Mouse (Mus musculus): ENCODE data around the gene Skap2. TPM values are rescaled to one million over a fixed set of nuclear protein-coding genes. Genes with fewer than 3 reads are reported as not detected.

The Skap2 gene
- polyA plus RNA-seq (2014; fragmentation: Nextera tagmentation; extraction: Ambion mirVana): 10.4 and 10.5 TPM in 2 replicates

DNA sequence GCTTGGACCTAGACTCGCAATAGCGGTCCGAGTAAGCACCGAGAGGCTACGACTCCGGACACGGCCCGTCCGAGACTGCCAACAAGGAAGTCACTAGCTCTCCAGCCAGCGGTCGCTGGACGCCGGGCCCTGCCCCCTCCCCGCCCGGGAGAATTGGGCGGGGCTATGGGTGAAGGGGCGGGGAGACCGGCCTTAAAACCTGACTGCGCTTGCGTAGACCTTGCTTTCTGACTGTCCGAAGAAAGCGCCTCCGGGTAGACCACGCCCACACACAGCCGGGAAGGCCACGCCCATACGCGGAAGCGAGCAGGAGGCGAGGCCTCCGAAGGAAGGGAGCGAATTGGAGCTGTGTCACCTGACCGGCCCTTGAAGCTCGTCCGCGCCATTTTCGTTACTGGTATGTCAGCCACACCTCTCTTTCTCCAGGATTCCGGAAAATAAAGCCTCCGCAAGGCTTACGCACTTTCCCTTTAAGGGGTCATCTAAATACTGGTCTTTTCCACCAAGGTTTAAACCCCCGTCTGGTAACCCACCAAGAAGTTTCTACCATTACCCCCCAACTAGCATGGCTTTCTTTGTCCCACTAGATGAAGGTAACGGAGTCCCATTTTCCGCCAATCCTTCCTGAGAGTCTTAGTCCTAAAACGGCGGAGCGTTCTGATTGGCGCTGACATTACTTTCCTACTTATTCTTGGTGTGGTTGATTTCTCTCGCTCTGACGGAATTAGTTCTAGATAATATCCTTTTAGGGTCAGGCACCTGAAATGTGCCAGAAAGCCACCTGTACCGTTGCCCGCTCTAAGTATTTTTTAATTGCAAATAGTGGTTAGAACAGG lies at the start of gene Skap2:
Skap2 (minus strand) TSS at position 141 of the 836 bp plus-strand sequence.
- Histone ChIP-seq H3K36me3 (replicated peaks; ENCODE audit: control insufficient read depth, insufficient read depth, low read depth, low read length) (no peaks in the 10 kb centered on the region), H3K4me2 (ENCODE audit: low read depth, low read length) (peak within 1 kb of the TSS; percentile 90), H3K27me3 (ENCODE audit: control insufficient read depth, insufficient read depth, low read length) (peaks cover 25% of the 10 kb centered on the region), H3K9ac (replicated peaks; ENCODE audit: low read length) (peak within 1 kb of the TSS; percentile 57), H3K9me3 (replicated peaks; ENCODE audit: control insufficient read depth, low read length) (no peaks in the 10 kb centered on the region), H3K4me3 (ENCODE audit: low read depth, low read length) (peak within 1 kb of the TSS; percentile 56), H3K27ac (replicated peaks; ENCODE audit: low read depth, low read length) (no peak within 1 kb of the TSS; the same call in 1 of the 2 replicates), H3K4me1 (ENCODE audit: control insufficient read depth, insufficient read depth, low read length) (no peaks in the 10 kb centered on the region)
- peak; percentile 99 for DNase-seq (ENCODE audit: low spot score)
- under 1% methylated on average over 51 of the region's 51 CpGs for WGBS
- peak; percentile 87 for ATAC-seq (replicated peaks; ENCODE audit: insufficient number of reproducible peaks, low FRiP score, low TSS enrichment, low read depth)

DNA sequence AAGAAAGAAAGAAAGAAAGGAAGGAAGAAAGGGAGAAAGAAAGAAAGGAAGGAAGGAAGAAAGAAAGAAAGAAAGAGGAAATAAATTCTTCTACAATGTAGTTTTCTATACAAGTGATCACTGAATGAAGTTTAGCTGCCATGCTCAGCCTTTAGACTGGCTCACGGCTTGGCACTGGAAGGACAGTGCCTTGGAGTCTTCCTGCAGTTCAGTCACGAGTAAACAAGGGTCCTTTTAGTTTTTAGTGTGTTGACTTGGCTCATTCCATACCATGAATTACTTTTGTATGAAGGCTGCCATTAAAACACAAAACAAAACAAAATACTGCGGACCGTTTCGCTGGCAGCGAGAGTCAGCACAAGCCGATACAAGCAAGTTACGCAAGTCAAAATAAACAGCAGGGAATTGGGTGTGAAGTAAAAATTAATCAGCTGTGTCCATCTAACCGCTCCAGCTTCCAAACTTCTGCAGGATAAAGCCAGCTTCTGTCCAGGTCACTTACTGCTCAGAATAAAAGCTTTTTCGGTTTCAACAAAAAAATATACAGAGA lies 46.6 kb upstream of the Skap2 start:
- WGBS: 61% methylated on average over 10 of the region's 10 CpGs

DNA sequence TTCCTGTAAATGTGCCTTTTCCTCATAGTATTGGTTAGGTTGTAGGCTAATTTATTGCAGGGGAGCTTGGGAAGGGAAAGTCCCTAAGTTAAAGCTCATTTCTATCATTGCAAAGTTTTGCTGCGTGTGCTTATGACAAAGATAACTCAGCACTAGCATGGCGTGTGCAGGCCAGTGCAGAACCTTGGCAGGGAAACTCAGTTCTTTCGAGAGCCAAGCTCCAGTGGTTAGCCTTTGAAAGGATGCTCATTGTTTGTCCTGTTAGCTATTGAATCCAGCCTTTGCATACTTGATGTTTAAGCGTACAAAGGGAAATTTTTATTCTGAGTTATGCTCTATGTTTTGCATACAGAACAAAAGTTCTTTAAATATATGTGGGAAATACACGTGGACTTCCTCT lies 45.8 kb upstream of the Skap2 start:
- Histone ChIP-seq H3K9me3 (replicated peaks; ENCODE audit: control insufficient read depth, low read length) (no peaks in the 10 kb centered on the region), H3K4me3 (ENCODE audit: low read depth, low read length) (no peak overlapping the region), H3K27me3 (ENCODE audit: control insufficient read depth, insufficient read depth, low read length) (no peaks in the 10 kb centered on the region), H3K27ac (replicated peaks; ENCODE audit: low read depth, low read length) (no peak overlapping the region), H3K4me1 (ENCODE audit: control insufficient read depth, insufficient read depth, low read length) (no peaks in the 10 kb centered on the region), H3K36me3 (replicated peaks; ENCODE audit: control insufficient read depth, insufficient read depth, low read depth, low read length) (no peaks in the 10 kb centered on the region), H3K9ac (replicated peaks; ENCODE audit: low read length) (no peak overlapping the region), H3K4me2 (ENCODE audit: low read depth, low read length) (no peak overlapping the region)
- no peak for ATAC-seq (replicated peaks; ENCODE audit: insufficient number of reproducible peaks, low FRiP score, low TSS enrichment, low read depth)
- WGBS: 82% methylated on average over 5 of the region's 5 CpGs
- no peak for DNase-seq (ENCODE audit: low spot score)

More for the DNA sequence above, 46.6 kb upstream of the Skap2 start:
- H3K4me3 ChIP-seq (ENCODE audit: low read depth, low read length): no peak overlapping the region
- H3K9ac ChIP-seq (replicated peaks; ENCODE audit: low read length): no peak overlapping the region
- no peak overlapping the region for H3K4me2 ChIP-seq (ENCODE audit: low read depth, low read length)
- no peak for DNase-seq (ENCODE audit: low spot score)
- no peaks in the 10 kb centered on the region for H3K4me1 ChIP-seq (ENCODE audit: control insufficient read depth, insufficient read depth, low read length)
- no peaks in the 10 kb centered on the region for H3K36me3 ChIP-seq (replicated peaks; ENCODE audit: control insufficient read depth, insufficient read depth, low read depth, low read length)
- no peak for ATAC-seq (replicated peaks; ENCODE audit: insufficient number of reproducible peaks, low FRiP score, low TSS enrichment, low read depth)
- no peaks in the 10 kb centered on the region for H3K27me3 ChIP-seq (ENCODE audit: control insufficient read depth, insufficient read depth, low read length)
- H3K27ac ChIP-seq (replicated peaks; ENCODE audit: low read depth, low read length): no peak overlapping the region
- no peaks in the 10 kb centered on the region for H3K9me3 ChIP-seq (replicated peaks; ENCODE audit: control insufficient read depth, low read length)

DNA sequence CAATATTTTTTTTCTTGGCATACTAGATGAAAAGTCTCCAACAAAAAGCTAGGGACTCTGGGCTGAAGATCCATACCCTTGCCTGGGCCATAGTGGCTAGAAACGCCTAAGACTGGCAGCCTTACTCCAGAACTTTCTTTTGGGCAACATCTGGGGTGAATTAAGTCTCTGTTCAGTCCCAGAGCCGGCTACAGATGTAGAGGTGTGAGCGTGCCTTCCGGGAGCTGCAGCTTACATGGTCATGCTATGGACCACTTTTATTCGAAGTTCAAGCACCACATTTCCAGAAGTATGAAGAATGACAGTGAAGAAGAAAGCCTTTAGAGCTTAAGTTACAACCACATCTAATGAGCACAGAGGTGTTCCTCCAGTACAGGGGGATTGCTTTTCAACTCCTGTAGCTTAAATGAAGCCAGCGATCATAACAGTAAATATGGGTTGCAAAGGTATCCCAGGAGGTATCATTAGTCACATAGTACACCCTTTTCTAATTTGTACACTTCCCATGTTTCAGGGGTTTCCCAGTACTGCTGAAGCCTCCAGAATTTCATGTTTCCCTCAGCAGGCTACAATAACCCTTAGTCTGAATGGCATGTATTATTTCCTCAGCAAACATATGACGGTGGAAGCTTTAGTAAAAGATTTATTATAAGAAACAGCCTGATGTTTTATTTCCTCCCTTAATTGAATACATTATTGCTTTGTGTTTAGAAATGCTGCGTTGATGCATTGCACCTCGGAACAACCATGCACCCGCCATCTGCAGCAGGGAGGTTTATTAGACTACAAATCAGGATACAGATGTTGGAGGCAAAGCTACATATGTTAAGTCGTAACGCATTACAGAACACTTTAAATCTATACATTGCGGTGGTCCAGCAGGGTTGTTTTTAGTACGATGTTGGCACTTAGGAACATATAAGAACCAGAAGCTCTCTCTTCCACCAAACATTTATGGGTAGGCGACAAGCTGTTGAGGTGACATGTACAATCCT lies 41.5 kb upstream of the Skap2 start:
- H3K4me1 ChIP-seq (ENCODE audit: control insufficient read depth, insufficient read depth, low read length): no peaks in the 10 kb centered on the region
- no peak for ATAC-seq (replicated peaks; ENCODE audit: insufficient number of reproducible peaks, low FRiP score, low TSS enrichment, low read depth)
- H3K9ac ChIP-seq (replicated peaks; ENCODE audit: low read length): no peak overlapping the region
- no peak overlapping the region for H3K4me2 ChIP-seq (ENCODE audit: low read depth, low read length)
- no peaks in the 10 kb centered on the region for H3K9me3 ChIP-seq (replicated peaks; ENCODE audit: control insufficient read depth, low read length)
- 66% methylated on average over 15 of the region's 15 CpGs for WGBS
- H3K36me3 ChIP-seq (replicated peaks; ENCODE audit: control insufficient read depth, insufficient read depth, low read depth, low read length): no peaks in the 10 kb centered on the region
- H3K27ac ChIP-seq (replicated peaks; ENCODE audit: low read depth, low read length): no peak overlapping the region
- no peaks in the 10 kb centered on the region for H3K27me3 ChIP-seq (ENCODE audit: control insufficient read depth, insufficient read depth, low read length)
- H3K4me3 ChIP-seq (ENCODE audit: low read depth, low read length): no peak overlapping the region
- peak; percentile 72 for DNase-seq (ENCODE audit: low spot score)

DNA sequence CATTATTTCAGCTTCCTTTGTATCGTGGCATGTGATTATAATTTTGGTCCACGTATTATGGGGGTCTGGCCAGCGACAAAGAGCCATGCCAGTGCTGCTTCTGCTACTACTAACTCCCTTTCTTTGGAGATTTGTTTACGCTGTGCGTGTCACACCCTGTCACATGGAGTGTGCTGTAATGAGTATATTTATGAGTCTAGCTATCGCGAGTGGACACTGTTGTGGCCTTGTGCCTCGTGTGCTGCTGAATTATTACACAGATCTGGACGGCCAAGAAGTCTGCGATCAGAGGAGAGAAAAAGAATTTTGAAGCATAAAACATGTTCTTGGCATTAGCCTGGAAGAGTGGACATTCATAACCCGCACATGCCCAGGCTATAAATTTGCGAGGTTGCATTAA lies 37.7 kb upstream of the Skap2 start:
- H3K27me3 ChIP-seq (ENCODE audit: control insufficient read depth, insufficient read depth, low read length): no peaks in the 10 kb centered on the region
- H3K9ac ChIP-seq (replicated peaks; ENCODE audit: low read length): no peak overlapping the region
- H3K27ac ChIP-seq (replicated peaks; ENCODE audit: low read depth, low read length): no peak overlapping the region
- no peaks in the 10 kb centered on the region for H3K4me1 ChIP-seq (ENCODE audit: control insufficient read depth, insufficient read depth, low read length)
- no peaks in the 10 kb centered on the region for H3K36me3 ChIP-seq (replicated peaks; ENCODE audit: control insufficient read depth, insufficient read depth, low read depth, low read length)
- no peak for DNase-seq (ENCODE audit: low spot score)
- H3K9me3 ChIP-seq (replicated peaks; ENCODE audit: control insufficient read depth, low read length): no peaks in the 10 kb centered on the region
- no peak overlapping the region for H3K4me3 ChIP-seq (ENCODE audit: low read depth, low read length)
- WGBS: 90% methylated on average over 12 of the region's 12 CpGs
- no peak overlapping the region for H3K4me2 ChIP-seq (ENCODE audit: low read depth, low read length)
- no peak for ATAC-seq (replicated peaks; ENCODE audit: insufficient number of reproducible peaks, low FRiP score, low TSS enrichment, low read depth)

DNA sequence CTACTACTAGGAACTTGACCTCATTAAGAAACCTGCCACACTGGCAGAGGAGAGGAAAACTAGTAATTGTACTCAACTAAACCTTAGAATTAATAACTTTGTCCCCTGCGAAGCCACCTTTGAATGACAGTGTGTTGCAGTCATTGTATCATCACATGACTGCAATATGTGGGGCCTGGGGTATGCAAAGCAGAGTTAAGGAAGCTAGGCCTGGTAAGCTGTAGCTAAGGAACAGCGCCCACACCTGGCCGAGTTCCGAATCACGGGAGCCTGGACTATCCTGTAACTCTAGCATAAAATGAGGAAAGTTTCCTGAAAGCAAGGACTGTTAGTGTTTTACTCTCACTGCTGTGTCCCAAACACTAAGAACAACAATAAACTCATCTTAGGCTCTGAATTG lies 33.2 kb upstream of the Skap2 start:
- Histone ChIP-seq H3K4me3 (ENCODE audit: low read depth, low read length) (no peak overlapping the region), H3K9me3 (replicated peaks; ENCODE audit: control insufficient read depth, low read length) (no peaks in the 10 kb centered on the region), H3K4me2 (ENCODE audit: low read depth, low read length) (no peak overlapping the region), H3K36me3 (replicated peaks; ENCODE audit: control insufficient read depth, insufficient read depth, low read depth, low read length) (no peaks in the 10 kb centered on the region), H3K4me1 (ENCODE audit: control insufficient read depth, insufficient read depth, low read length) (no peaks in the 10 kb centered on the region), H3K27ac (replicated peaks; ENCODE audit: low read depth, low read length) (no peak overlapping the region), H3K9ac (replicated peaks; ENCODE audit: low read length) (no peak overlapping the region), H3K27me3 (ENCODE audit: control insufficient read depth, insufficient read depth, low read length) (no peaks in the 10 kb centered on the region)
- no peak for DNase-seq (ENCODE audit: low spot score)
- whole genome bisulfite sequencing: 52% methylated on average over 5 of the region's 5 CpGs
- no peak for ATAC-seq (replicated peaks; ENCODE audit: insufficient number of reproducible peaks, low FRiP score, low TSS enrichment, low read depth)

DNA sequence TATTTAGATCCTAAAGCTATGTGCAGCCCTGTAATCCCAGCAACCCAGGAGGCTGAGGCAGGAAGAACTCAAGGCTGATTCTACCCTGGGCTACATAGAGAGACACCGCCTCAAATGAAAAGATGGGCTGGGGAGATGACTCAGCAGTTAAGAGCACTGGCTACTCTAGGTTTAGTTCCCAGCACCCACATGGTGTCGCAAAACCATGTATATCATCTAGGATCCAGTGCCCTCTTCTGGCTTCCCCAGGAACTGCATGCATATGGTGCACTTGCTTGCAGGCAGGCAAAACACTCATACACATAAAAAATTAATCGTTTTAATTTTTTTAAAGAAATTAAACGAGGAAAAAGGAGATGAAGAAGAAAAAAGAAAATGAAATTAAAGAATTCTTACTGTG lies 23.7 kb upstream of the Skap2 start:
- ATAC-seq (replicated peaks; ENCODE audit: insufficient number of reproducible peaks, low FRiP score, low TSS enrichment, low read depth) (no peak), DNase-seq (ENCODE audit: low spot score) (no peak)
- Histone ChIP-seq H3K27me3 (ENCODE audit: control insufficient read depth, insufficient read depth, low read length) (no peaks in the 10 kb centered on the region), H3K27ac (replicated peaks; ENCODE audit: low read depth, low read length) (no peak overlapping the region), H3K4me1 (ENCODE audit: control insufficient read depth, insufficient read depth, low read length) (no peaks in the 10 kb centered on the region), H3K36me3 (replicated peaks; ENCODE audit: control insufficient read depth, insufficient read depth, low read depth, low read length) (no peaks in the 10 kb centered on the region), H3K4me3 (ENCODE audit: low read depth, low read length) (no peak overlapping the region), H3K9me3 (replicated peaks; ENCODE audit: control insufficient read depth, low read length) (no peaks in the 10 kb centered on the region), H3K9ac (replicated peaks; ENCODE audit: low read length) (no peak overlapping the region), H3K4me2 (ENCODE audit: low read depth, low read length) (no peak overlapping the region)
- WGBS: 77% methylated on average over 4 of the region's 4 CpGs
